Mouse (Mus musculus): ENCODE results near the gene Gm10320. TPM values are rescaled to one million over a fixed set of nuclear protein-coding genes. Genes with fewer than 3 reads are reported as not detected.

The Gm10320 gene
- polyA plus RNA-seq, 2 experiments, result 1.6 to 2.3 TPM

GRCm38 (mm10) chr13:98507656-98508055 lies 15.9 kb upstream of the Gm10320 start:
- ATAC-seq (ENCODE audit: low FRiP score, low read depth) (no peak), DNase-seq (ENCODE audit: low spot score) (no peak)
- H3K27me3 ChIP-seq (ENCODE audit: control insufficient read depth, insufficient read depth, low read length), result peaks cover 51% of the 10 kb centered on the region

GRCm38 (mm10) chr13:98506496-98506895 lies 14.7 kb upstream of the Gm10320 start:
- no peak overlapping the region for H3K27ac ChIP-seq (replicated peaks; ENCODE audit: low read depth, low read length)
- 15% methylated on average over 4 of the region's 4 CpGs for WGBS
- DNase-seq (ENCODE audit: low spot score) (no peak), ATAC-seq (ENCODE audit: low FRiP score, low read depth) (no peak)
- H3K36me3 ChIP-seq (ENCODE audit: control insufficient read depth, insufficient read depth, low read length), result no peaks in the 10 kb centered on the region
- no peak overlapping the region for H3K4me3 ChIP-seq (replicated peaks; ENCODE audit: low read length)
- H3K27me3 ChIP-seq (ENCODE audit: control insufficient read depth, insufficient read depth, low read length), result peaks cover 62% of the 10 kb centered on the region
- no peak overlapping the region for H3K9ac ChIP-seq (ENCODE audit: low read depth, low read length, severe bottlenecking)
- peaks cover 15% of the 10 kb centered on the region for H3K4me1 ChIP-seq (ENCODE audit: control insufficient read depth, insufficient read depth, low read length)
- no peaks in the 10 kb centered on the region for H3K9me3 ChIP-seq (ENCODE audit: control insufficient read depth, low read length)
- TF ChIP-seq POLR2A (IDR thresholded peaks at IDR 0.05; ENCODE audit: borderline replicate concordance, extremely low read depth, insufficient read depth, insufficient read length), result no peak
- no peak overlapping the region for H3K4me2 ChIP-seq (replicated peaks; ENCODE audit: low read depth, low read length, severe bottlenecking)

More at GRCm38 (mm10) chr13:98507656-98508055, 15.9 kb upstream of the Gm10320 start:
- Histone ChIP-seq H3K27ac (replicated peaks; ENCODE audit: low read depth, low read length) (no peak overlapping the region), H3K4me3 (replicated peaks; ENCODE audit: low read length) (no peak overlapping the region), H3K4me1 (ENCODE audit: control insufficient read depth, insufficient read depth, low read length) (peaks cover 13% of the 10 kb centered on the region), H3K9me3 (ENCODE audit: control insufficient read depth, low read length) (no peaks in the 10 kb centered on the region), H3K9ac (ENCODE audit: low read depth, low read length, severe bottlenecking) (no peak overlapping the region), H3K36me3 (ENCODE audit: control insufficient read depth, insufficient read depth, low read length) (no peaks in the 10 kb centered on the region), H3K4me2 (replicated peaks; ENCODE audit: low read depth, low read length, severe bottlenecking) (no peak overlapping the region)
- no peak for TF ChIP-seq POLR2A (IDR thresholded peaks at IDR 0.05; ENCODE audit: borderline replicate concordance, extremely low read depth, insufficient read depth, insufficient read length)
- 52% methylated on average over 2 of the region's 2 CpGs for WGBS

- 21% methylated on average over 6 of the region's 6 CpGs for WGBS
- DNase-seq (ENCODE audit: low spot score) (no peak), ATAC-seq (ENCODE audit: low FRiP score, low read depth) (no peak)
- H3K27me3 ChIP-seq (ENCODE audit: control insufficient read depth, insufficient read depth, low read length), result peaks cover 67% of the 10 kb centered on the region
- peaks cover 15% of the 10 kb centered on the region for H3K4me1 ChIP-seq (ENCODE audit: control insufficient read depth, insufficient read depth, low read length)
- H3K4me2 ChIP-seq (replicated peaks; ENCODE audit: low read depth, low read length, severe bottlenecking), result no peak overlapping the region
- H3K36me3 ChIP-seq (ENCODE audit: control insufficient read depth, insufficient read depth, low read length), result no peaks in the 10 kb centered on the region
- no peak overlapping the region for H3K27ac ChIP-seq (replicated peaks; ENCODE audit: low read depth, low read length)
- no peak overlapping the region for H3K9ac ChIP-seq (ENCODE audit: low read depth, low read length, severe bottlenecking)
- H3K9me3 ChIP-seq (ENCODE audit: control insufficient read depth, low read length), result no peaks in the 10 kb centered on the region
- no peak for TF ChIP-seq POLR2A (IDR thresholded peaks at IDR 0.05; ENCODE audit: borderline replicate concordance, extremely low read depth, insufficient read depth, insufficient read length)
- H3K4me3 ChIP-seq (replicated peaks; ENCODE audit: low read length), result no peak overlapping the region
Measured at GRCm38 (mm10) chr13:98505989-98506388, 14.2 kb upstream of the Gm10320 start.

- no peak overlapping the region for H3K9ac ChIP-seq (ENCODE audit: low read depth, low read length, severe bottlenecking)
- H3K27me3 ChIP-seq (ENCODE audit: control insufficient read depth, insufficient read depth, low read length), result peaks cover 72% of the 10 kb centered on the region
- H3K4me3 ChIP-seq (replicated peaks; ENCODE audit: low read length), result 0 out of 2 replicates have a peak overlapping the region, but pooled peaks have one; percentile 39
- DNase-seq (ENCODE audit: low spot score) (no peak), ATAC-seq (ENCODE audit: low FRiP score, low read depth) (no peak)
- TF ChIP-seq POLR2A (IDR thresholded peaks at IDR 0.05; ENCODE audit: borderline replicate concordance, extremely low read depth, insufficient read depth, insufficient read length), result no peak
- WGBS, result 8% methylated on average over 11 of the region's 11 CpGs
- H3K27ac ChIP-seq (replicated peaks; ENCODE audit: low read depth, low read length), result no peak overlapping the region
- no peaks in the 10 kb centered on the region for H3K9me3 ChIP-seq (ENCODE audit: control insufficient read depth, low read length)
- H3K4me1 ChIP-seq (ENCODE audit: control insufficient read depth, insufficient read depth, low read length), result peaks cover 15% of the 10 kb centered on the region
- no peaks in the 10 kb centered on the region for H3K36me3 ChIP-seq (ENCODE audit: control insufficient read depth, insufficient read depth, low read length)
- peak overlapping the region; percentile 73; the same call in 1 of the 2 replicates for H3K4me2 ChIP-seq (replicated peaks; ENCODE audit: low read depth, low read length, severe bottlenecking)
Measured at GRCm38 (mm10) chr13:98505489-98505857, 13.7 kb upstream of the Gm10320 start.

GRCm38 (mm10) chr13:98504661-98505488 lies 13.1 kb upstream of the Gm10320 start:
- Histone ChIP-seq H3K4me1 (ENCODE audit: control insufficient read depth, insufficient read depth, low read length) (peaks cover 15% of the 10 kb centered on the region), H3K4me2 (replicated peaks; ENCODE audit: low read depth, low read length, severe bottlenecking) (peak overlapping the region; percentile 73), H3K27me3 (ENCODE audit: control insufficient read depth, insufficient read depth, low read length) (peaks cover 78% of the 10 kb centered on the region), H3K4me3 (replicated peaks; ENCODE audit: low read length) (peak overlapping the region; percentile 39), H3K9me3 (ENCODE audit: control insufficient read depth, low read length) (no peaks in the 10 kb centered on the region), H3K36me3 (ENCODE audit: control insufficient read depth, insufficient read depth, low read length) (no peaks in the 10 kb centered on the region), H3K9ac (ENCODE audit: low read depth, low read length, severe bottlenecking) (0 out of 2 replicates have a peak overlapping the region, but pooled peaks have one; percentile 18), H3K27ac (replicated peaks; ENCODE audit: low read depth, low read length) (no peak overlapping the region)
- ATAC-seq (ENCODE audit: low FRiP score, low read depth) (peak; percentile 60), DNase-seq (ENCODE audit: low spot score) (no peak)
- 2% methylated on average over 20 of the region's 51 CpGs for WGBS
- no peak for TF ChIP-seq POLR2A (IDR thresholded peaks at IDR 0.05; ENCODE audit: borderline replicate concordance, extremely low read depth, insufficient read depth, insufficient read length)

Data from limb, embryonic 14.5 days (tissue).